ENCODE assay signal across 8 mouse cellular contexts in genomic region chr3:144689236-144689635, GRCm38 (mm10). TPM values are rescaled to one million over a fixed set of nuclear protein-coding genes. Genes with fewer than 3 reads are reported as not detected.
A peak's percentile ranks its signal among the peaks of the same experiment; 100 is the strongest.
DNase-seq lines count a peak whose midpoint lies in the region; ATAC-seq and TF ChIP-seq lines count a peak whose summit lies in the region.

No protein-coding gene starts in this region.

- H3K4me3 ChIP-seq in G1E (ENCODE audit: low read depth, low read length), result no peak overlapping the region

- H3K27me3 ChIP-seq in G1E (ENCODE audit: insufficient read depth, low read length), result no peaks in the 10 kb centered on the region

- TF ChIP-seq CTCF in G1E (IDR thresholded peaks at IDR 0.05; ENCODE audit: low read depth, low read length), result no peak

- peaks cover 48% of the 10 kb centered on the region for H3K4me1 ChIP-seq in G1E (ENCODE audit: insufficient read depth, low read depth, low read length)

- peak; percentile 35 for DNase-seq in adrenal gland, adult 2 months
- no peak for DNase-seq in adrenal gland, postnatal 4 days (ENCODE audit: low spot score in 2 of 2)
- peak; percentile 75 for DNase-seq in G1E (ENCODE audit: low spot score)
- DNase-seq in kidney, postnatal 14 days, result peak; percentile 26
- peak; percentile 24 for DNase-seq in testis, postnatal 14 days (ENCODE audit: low spot score)
- no peak for DNase-seq in right cerebral cortex, postnatal 14 days

- H3K36me3 ChIP-seq in G1E (replicated peaks), result peaks cover 61% of the 10 kb centered on the region

- no peaks in the 10 kb centered on the region for H3K9me3 ChIP-seq in G1E (replicated peaks)

- ATAC-seq in G1E (ENCODE audit: extremely low read depth, insufficient number of reproducible peaks, low FRiP score, poor library complexity, severe bottlenecking), result peak; percentile 95
- ATAC-seq in erythroblast, adult 5-6 weeks (replicated peaks; ENCODE audit: low FRiP score, poor library complexity, severe bottlenecking), result peak; percentile 88
- peak; percentile 95 for ATAC-seq in megakaryocyte progenitor cell, adult 5-6 weeks (replicated peaks; ENCODE audit: poor library complexity)

RNA-seq across cellular contexts. Expression of gene Sh3glb1, which starts 30.9 kb away (rescaled TPM):
- 100 to 1,000 TPM; 168 to 210 TPM for total RNA-seq in adrenal gland, adult 2 months (2021)
- polyA plus RNA-seq in adrenal gland, adult 2 months (2012; rRNA removed), result 14.2 and 16.3 TPM in 2 replicates
- 100 to 1,000 TPM; 125 to 127 TPM for total RNA-seq in adrenal gland, postnatal 4 days (2021)
- total RNA-seq in G1E (2014; fragmentation: Nextera tagmentation) (337 and 350 TPM in 2 replicates), G1E (2017) (73.7 and 79.8 TPM in 2 replicates)
- polyA plus RNA-seq in G1E (2012), result 42.4 and 51.0 TPM in 2 replicates
- total RNA-seq in erythroblast, adult 5-6 weeks (2015; ENCODE audit: low replicate concordance), result 120 and 163 TPM in 2 replicates
- total RNA-seq in erythroblast, adult 5-6 weeks (2017; ENCODE audit: low replicate concordance), result 118 and 151 TPM in 2 replicates
- total RNA-seq in megakaryocyte progenitor cell, adult 5-6 weeks (2015), result 54.3 and 70.0 TPM in 2 replicates
- 25.5 and 30.3 TPM in 2 replicates for total RNA-seq in megakaryocyte progenitor cell, adult 5-6 weeks (2017)

Comparison
In these comparisons a context has a peak if more than half of its experiments do, and no peak if none do; other contexts are left out.
1. DNase-seq: peak in adrenal gland, adult 2 months (single experiment), G1E (single experiment), kidney, postnatal 14 days (single experiment) and testis, postnatal 14 days (single experiment); none in adrenal gland, postnatal 4 days (0 of 2) and right cerebral cortex, postnatal 14 days (single experiment).
2. Peak in every context shown above with its lines, with median percentiles within 50 percentile points of each other: ATAC-seq.